Mouse (Mus musculus) brain, embryonic 14.5 days (tissue): ENCODE measurements around the gene Svs2. TPM values are rescaled to one million over a fixed set of nuclear protein-coding genes. Genes with fewer than 3 reads are reported as not detected.
"Not testable (repeated sequence)": the region's sequence is repeated elsewhere in the genome, so short reads cannot be mapped to it uniquely, and the experiment has no call there.

Source experiments
- DNase-seq: peaks from one replicate; pipeline ENCODE4 v3.0.0-alpha.2; 2011; ENCODE audit warnings: low read depth
- CTCF ChIP-seq: fragments of 200-500 bp; IDR thresholded peaks from 2 replicates; pipeline ENCODE4 v1.5.1; 2012; ENCODE audit warnings: inconsistent platforms, mild to moderate bottlenecking, moderate library complexity, borderline replicate concordance; ENCODE audit not compliant: insufficient read depth, insufficient read length; ENCODE audit errors: extremely low read depth
- POLR2A ChIP-seq: fragments of 200-500 bp; IDR thresholded peaks from 2 replicates; pipeline ENCODE4 v1.6.1; 2012; ENCODE audit warnings: mild to moderate bottlenecking, inconsistent platforms, borderline replicate concordance; ENCODE audit not compliant: poor library complexity, insufficient read depth, insufficient read length, severe bottlenecking; ENCODE audit errors: extremely low read depth
- polyA plus RNA-seq: library from polyadenylated mRNA; depleted of rRNA; stranded (reverse); fragments of >200 nt; gene quantifications from 2 replicates; pipeline ENCODE4 v1.2.3, GENCODE M21; 2012; rRNA removed

Gene Svs2
- polyA plus RNA-seq, result not detected in 2 replicates

GRCm38 (mm10) chr2:164238366-164238765 is at the start of gene Svs2:
Svs2 (minus strand) TSS chr2:164238466.
- no peak for TF ChIP-seq CTCF
- TF ChIP-seq POLR2A, result no peak
- no peak for DNase-seq

- no peak for DNase-seq
- no peak for TF ChIP-seq POLR2A
- TF ChIP-seq CTCF, result no peak
Measured at GRCm38 (mm10) chr2:164278359-164278758, 40.1 kb upstream of the Svs2 start, which contains the start of gene Svs4. Svs4 (minus strand) TSS chr2:164278459.

- DNase-seq, result not testable (repeated sequence)
Measured at GRCm38 (mm10) chr2:164256540-164256939, 18.3 kb upstream of the Svs2 start, which contains the start of gene Svs3b. Svs3b (minus strand) TSS chr2:164256640.

DNA sequence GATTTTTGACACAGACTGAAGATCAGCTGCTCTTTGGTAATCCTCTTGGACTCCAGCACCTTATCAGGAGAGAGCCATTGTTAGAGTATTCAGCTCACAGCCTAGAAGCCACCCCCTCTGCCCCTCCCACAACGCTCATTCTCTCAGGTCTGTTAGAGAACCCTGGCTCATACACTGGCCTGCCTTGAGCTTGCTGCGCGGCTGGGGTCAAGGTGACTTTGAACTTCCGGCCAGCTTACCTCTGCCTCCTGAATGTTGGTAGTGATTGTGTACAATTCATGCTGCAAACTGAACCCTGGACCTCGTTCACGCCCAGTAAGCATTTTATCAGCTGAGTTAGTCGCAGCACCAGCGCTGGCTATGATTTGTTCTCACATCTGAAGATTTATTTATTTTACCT is 5.6 kb downstream of the Svs2 start:
- no peak for DNase-seq
- TF ChIP-seq CTCF (no peak), POLR2A (no peak)

DNA sequence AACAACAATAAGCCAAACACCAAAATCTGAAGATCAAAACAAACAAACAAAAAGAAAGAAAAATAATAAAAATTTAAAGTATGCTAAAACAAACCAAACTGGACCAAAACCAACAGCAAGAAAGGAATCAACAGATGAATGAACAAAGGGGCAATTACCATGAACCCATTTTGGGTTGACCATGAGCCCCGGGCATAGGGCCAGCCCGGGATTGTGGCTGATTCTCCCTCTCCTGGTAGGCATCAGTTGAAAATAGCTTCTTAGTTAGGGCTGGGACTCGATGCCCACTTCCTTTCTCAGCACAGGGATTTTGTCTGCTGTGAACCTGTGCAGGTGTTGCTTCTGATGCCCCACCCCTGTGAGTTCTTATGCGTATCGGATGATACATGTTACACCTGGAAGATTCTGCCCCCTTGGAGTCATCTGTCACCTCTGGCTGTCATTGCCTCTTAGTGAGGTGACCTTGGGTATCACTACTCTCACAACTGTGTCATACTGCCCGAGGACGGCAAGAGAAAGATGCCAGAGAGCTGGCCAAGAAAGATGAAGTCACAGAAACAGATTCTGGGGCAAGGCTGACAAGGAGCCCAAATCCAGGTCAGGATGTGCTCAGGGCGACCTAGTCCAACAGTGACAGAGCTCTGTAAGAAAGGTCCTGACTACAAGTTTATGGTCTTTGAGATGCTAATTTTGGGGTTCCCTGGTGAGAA is 9.8 kb downstream of the Svs2 start:
- DNase-seq, result no peak
- TF ChIP-seq CTCF, result no peak
- no peak for TF ChIP-seq POLR2A

- TF ChIP-seq POLR2A, result no peak
- DNase-seq, result no peak
Measured at GRCm38 (mm10) chr2:164221522-164221921, 16.7 kb downstream of the Svs2 start, which contains the start of gene Wfdc15b. Wfdc15b (minus strand) TSS chr2:164221660.

DNA sequence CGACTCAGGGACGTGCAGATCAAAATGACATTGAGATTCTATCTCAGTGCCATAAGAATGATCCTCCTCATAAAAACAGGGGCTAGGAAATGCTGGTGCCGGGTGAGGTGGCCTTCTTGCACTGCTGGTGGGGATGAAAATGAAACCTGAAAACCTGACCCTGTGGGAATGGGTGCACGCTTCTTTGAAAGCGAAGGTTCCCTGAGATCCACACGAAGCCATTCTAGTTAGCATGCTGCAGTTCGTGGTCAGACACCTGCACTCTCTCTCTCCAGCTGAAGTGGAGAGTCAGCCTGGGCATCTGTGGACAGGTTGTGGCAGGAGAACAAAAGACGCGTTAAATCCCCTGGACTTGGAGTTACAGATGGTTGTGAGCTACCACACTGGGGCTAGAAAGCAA is 19.0 kb downstream of the Svs2 start:
- DNase-seq, result no peak
- TF ChIP-seq CTCF (no peak), POLR2A (no peak)

- DNase-seq, result no peak
Measured at GRCm38 (mm10) chr2:164212711-164213110, 25.6 kb downstream of the Svs2 start.

GRCm38 (mm10) chr2:164210892-164211291 is 27.4 kb downstream of the Svs2 start:
- DNase-seq, result no peak
- no peak for TF ChIP-seq CTCF
- TF ChIP-seq POLR2A, result no peak

More at GRCm38 (mm10) chr2:164212711-164213110, 25.6 kb downstream of the Svs2 start:
- TF ChIP-seq CTCF, result no peak
- no peak for TF ChIP-seq POLR2A

DNA sequence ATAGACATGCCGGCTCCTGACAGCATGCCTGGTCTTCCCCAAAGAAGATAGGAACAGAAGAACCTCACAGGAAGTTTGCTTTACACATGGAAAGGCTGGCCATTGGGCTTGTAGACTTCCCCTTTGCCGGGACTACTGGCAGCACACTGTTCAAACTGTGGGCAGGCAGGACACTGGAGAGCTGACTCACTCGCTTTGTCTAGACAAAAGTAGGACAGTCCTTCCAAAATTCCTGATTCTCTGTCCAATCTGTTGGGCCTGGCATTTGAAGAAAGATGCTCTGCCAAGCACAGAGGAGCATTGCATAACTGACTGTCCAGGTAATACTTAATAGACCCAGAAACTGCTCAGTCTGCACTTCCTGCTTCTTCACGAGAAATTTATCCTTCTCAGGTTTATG is 31.6 kb downstream of the Svs2 start:
- no peak for DNase-seq
- TF ChIP-seq POLR2A (no peak), CTCF (no peak)

DNA sequence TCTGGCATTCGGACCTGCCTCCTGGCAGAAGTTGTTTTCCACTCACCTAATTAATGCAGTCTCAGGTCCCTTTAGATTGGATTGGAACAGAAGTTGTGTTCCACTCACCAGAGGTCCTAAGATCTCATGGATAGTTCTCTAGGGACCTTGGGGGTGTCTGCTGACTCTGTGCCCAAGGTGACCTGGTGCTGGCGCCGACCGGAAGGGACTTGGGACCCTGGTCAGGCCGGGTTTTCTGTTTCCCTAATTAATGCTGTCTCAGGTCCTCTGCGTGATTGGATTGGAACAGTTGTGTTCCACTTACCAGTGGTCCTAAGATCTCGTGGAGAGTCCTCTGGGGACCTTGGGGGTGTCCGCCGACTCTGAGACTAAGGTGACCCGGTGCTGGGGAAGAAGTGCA is 32.3 kb downstream of the Svs2 start:
- not testable (repeated sequence) for DNase-seq

GRCm38 (mm10) chr2:164199626-164200327 is 38.5 kb downstream of the Svs2 start, which contains the start of gene Wfdc15a:
Wfdc15a (minus strand) TSS chr2:164200130.
- DNase-seq, result no peak
- TF ChIP-seq POLR2A, result no peak
- TF ChIP-seq CTCF, result no peak

DNA sequence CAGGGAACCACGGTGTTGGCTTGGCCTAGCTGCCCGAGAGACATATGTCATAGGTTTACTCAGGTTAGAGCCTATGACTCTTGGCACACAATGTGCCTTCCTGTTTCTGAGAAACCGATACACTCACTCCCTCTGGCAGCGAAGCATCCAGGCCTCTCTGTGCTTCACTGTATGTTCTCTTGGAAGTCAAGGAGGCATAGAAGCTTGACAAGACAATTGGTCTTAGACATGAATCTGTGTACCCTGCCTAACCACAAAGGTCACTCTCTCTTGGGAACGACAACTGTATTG is 41.6 kb downstream of the Svs2 start:
- no peak for TF ChIP-seq CTCF
- TF ChIP-seq POLR2A, result no peak
- no peak for DNase-seq
